Mouse (Mus musculus): ENCODE data around the gene Olfr448. TPM values are rescaled to one million over a fixed set of nuclear protein-coding genes. Genes with fewer than 3 reads are reported as not detected.

Olfr448 gene
- not detected in 2 replicates for polyA plus RNA-seq (2012; rRNA removed; ENCODE audit: low replicate concordance)

GRCm38 (mm10) chr6:42890141-42890540, at the start of gene Olfr448:
Gene Olfr448 (plus strand): TSS chr6:42890441.

GRCm38 (mm10) chr6:42908578-42908977, 18.3 kb downstream of the Olfr448 start, which contains the start of gene Olfr447:
Gene Olfr447 (plus strand): TSS chr6:42908878.

DNA sequence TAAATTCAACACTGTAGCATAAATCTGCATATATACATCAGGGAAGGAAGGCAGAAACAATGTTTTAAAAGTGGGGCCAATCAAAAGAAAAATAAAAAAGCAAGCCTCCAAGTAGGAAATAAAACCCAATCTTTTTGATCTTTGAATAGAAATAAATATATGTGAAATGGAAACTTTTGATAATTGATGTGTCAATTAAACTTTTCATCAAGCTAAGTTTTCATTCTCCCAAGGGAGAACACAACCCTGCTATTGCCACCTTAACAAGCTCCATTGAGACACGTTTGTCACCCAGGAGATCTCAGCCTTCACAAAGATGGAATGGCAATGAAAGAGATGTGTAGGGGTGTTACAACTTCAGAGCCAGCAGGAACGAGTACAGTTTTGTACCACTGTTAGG, 30.8 kb downstream of the Olfr448 start, which contains the start of gene Olfr446:
Olfr446 (plus strand) TSS at position 301 of the 400 bp plus-strand sequence.

Other genes with a start within 250 kb of the Olfr448 start
- 2.0 and 3.3 TPM in 2 replicates for gene Tcaf2, start 245.2 kb upstream of the Olfr448 start, polyA plus RNA-seq (2012; rRNA removed; ENCODE audit: low replicate concordance)
- gene Tcaf1, start 180.4 kb upstream of the Olfr448 start, polyA plus RNA-seq (2012; rRNA removed; ENCODE audit: low replicate concordance): 1.9 and 3.2 TPM in 2 replicates
- gene Olfr453, start 151.1 kb upstream of the Olfr448 start, polyA plus RNA-seq (2012; rRNA removed; ENCODE audit: low replicate concordance): not detected in 2 replicates
- not detected in 2 replicates for gene Olfr38, start 134.0 kb upstream of the Olfr448 start, polyA plus RNA-seq (2012; rRNA removed; ENCODE audit: low replicate concordance)
- not detected in 2 replicates for gene Olfr452, start 105.3 kb upstream of the Olfr448 start, polyA plus RNA-seq (2012; rRNA removed; ENCODE audit: low replicate concordance)
- gene Olfr450, start 78.5 kb upstream of the Olfr448 start, polyA plus RNA-seq (2012; rRNA removed; ENCODE audit: low replicate concordance): not detected in 2 replicates
- gene Olfr449, start 56.1 kb upstream of the Olfr448 start, polyA plus RNA-seq (2012; rRNA removed; ENCODE audit: low replicate concordance): not detected in 2 replicates
- not detected in 2 replicates for gene Olfr447, start 18.4 kb downstream of the Olfr448 start, polyA plus RNA-seq (2012; rRNA removed; ENCODE audit: low replicate concordance)
- not detected in 2 replicates for gene Olfr446, start 30.9 kb downstream of the Olfr448 start, polyA plus RNA-seq (2012; rRNA removed; ENCODE audit: low replicate concordance)
- not detected in 2 replicates for gene Olfr444, start 58.6 kb downstream of the Olfr448 start, polyA plus RNA-seq (2012; rRNA removed; ENCODE audit: low replicate concordance)
- not detected in 2 replicates for gene Olfr441, start 215.9 kb downstream of the Olfr448 start, polyA plus RNA-seq (2012; rRNA removed; ENCODE audit: low replicate concordance)